Mouse (Mus musculus) ES-Bruce4 (cell line): Measurements from ENCODE around the gene Tshz3. TPM values are rescaled to one million over a fixed set of nuclear protein-coding genes. Genes with fewer than 3 reads are reported as not detected.

Experiments
- H3K27ac ChIP-seq: 2 replicates; pipeline ENCODE4 v1.5.1; 2012; ENCODE audit warnings: low read length, inconsistent platforms; ENCODE audit not compliant: insufficient read depth
- H3K27me3 ChIP-seq: 2 replicates; pipeline ENCODE4 v1.6.1; 2012; ENCODE audit warnings: mild to moderate bottlenecking, low read length, inconsistent platforms; ENCODE audit not compliant: control insufficient read depth, poor library complexity, insufficient read depth, severe bottlenecking
- H3K36me3 ChIP-seq: 2 replicates; pipeline ENCODE4 v1.6.1; 2012; ENCODE audit warnings: inconsistent platforms, mild to moderate bottlenecking, low read length, moderate library complexity; ENCODE audit not compliant: control insufficient read depth, poor library complexity, insufficient read depth, severe bottlenecking
- H3K4me1 ChIP-seq: one replicate; pipeline ENCODE4 v1.8.1; 2011; ENCODE audit warnings: low read length; ENCODE audit not compliant: control insufficient read depth, insufficient read depth
- H3K4me3 ChIP-seq: 2 replicates; pipeline ENCODE4 v1.5.1; 2011; ENCODE audit warnings: low read depth, mild to moderate bottlenecking, low read length
- H3K9ac ChIP-seq: 2 replicates; pipeline ENCODE4 v1.6.1; 2012; ENCODE audit warnings: low read depth, mild to moderate bottlenecking, inconsistent platforms; ENCODE audit not compliant: poor library complexity, severe bottlenecking
- H3K9me3 ChIP-seq: replicated peaks from 2 replicates; pipeline ENCODE4 v1.6.1; 2012; ENCODE audit warnings: mild to moderate bottlenecking, low read length, inconsistent platforms; ENCODE audit not compliant: control insufficient read depth, poor library complexity, insufficient read depth, severe bottlenecking
- CTCF ChIP-seq: IDR thresholded peaks from one replicate; pipeline ENCODE4 v1.8.1; 2011; ENCODE audit warnings: low read depth, low read length
- EP300 ChIP-seq: IDR thresholded peaks from 2 replicates; pipeline ENCODE4 v1.6.1; 2011; ENCODE audit warnings: low read depth, low read length; ENCODE audit not compliant: insufficient read depth
- POLR2A ChIP-seq: IDR thresholded peaks from one replicate; pipeline ENCODE4 v1.8.1; 2011; ENCODE audit warnings: low read length; ENCODE audit not compliant: insufficient read depth
- polyA plus RNA-seq: library from polyadenylated mRNA; stranded (reverse); fragments of >200 nt; gene quantifications from 2 replicates; pipeline ENCODE4 v1.2.4, GENCODE M21; 2011; ENCODE audit warnings: low read depth; ENCODE audit not compliant: missing spikeins, insufficient read depth, insufficient read length

The Tshz3 gene
- polyA plus RNA-seq, 1 experiment, result 1.3 TPM

DNA sequence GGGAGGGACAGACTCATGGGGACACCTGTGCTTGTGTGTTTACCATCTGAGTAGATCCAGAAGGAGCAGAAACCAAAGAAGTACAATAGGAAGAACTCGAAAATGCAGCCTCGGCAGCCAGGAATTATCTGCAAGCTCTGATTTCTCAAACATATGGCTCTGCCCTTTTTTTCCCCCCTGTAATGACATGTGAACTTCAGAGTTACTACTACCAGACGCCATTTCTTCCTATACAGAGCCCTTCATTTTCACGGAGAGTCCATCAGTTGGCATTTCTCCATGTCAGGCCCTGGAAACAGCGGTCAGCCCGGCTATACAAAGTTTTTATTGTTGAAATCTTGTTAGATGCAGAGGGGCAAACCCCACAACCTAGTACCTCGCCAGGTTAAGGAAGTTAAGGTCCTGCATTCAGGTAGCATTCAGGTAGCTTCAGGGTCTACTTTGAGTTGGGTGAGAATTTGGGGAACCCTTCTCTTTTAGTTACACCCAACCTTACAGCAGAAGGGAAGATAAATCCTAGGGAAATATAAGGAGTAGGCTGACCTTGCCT is 3.2 kb upstream of the Tshz3 start:
- TF ChIP-seq EP300, result no peak
- TF ChIP-seq POLR2A, result no peak
- no peak for TF ChIP-seq CTCF
- H3K27me3 ChIP-seq, result peaks cover 10% of the 10 kb centered on the region; the same call in 1 of the 2 replicates

DNA sequence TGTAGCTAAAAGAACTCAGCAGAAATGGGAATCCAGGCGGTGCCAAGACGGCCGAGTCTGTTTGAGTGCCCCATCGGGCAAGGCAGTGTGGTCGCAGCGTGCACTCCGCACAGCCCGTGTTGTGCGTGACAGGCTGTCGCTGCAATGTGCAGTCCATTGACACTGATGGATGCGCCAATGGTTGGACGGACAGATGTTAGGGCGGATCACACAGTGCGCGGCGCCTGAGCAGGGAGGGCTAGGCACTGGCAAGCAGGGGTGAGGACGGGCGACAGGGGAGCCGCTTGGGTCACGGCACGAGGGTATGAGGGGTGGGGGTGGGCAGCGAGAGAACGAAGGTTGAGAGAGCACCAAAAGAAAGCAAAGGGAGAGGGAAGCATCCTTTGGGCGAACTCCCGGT is 2.6 kb upstream of the Tshz3 start:
- H3K27ac ChIP-seq, result no peak overlapping the region
- TF ChIP-seq POLR2A (no peak), EP300 (no peak), CTCF (no peak)
- no peaks in the 10 kb centered on the region for H3K9me3 ChIP-seq
- H3K4me1 ChIP-seq, result peaks cover 3% of the 10 kb centered on the region
- no peak overlapping the region for H3K9ac ChIP-seq
- H3K36me3 ChIP-seq, result no peaks in the 10 kb centered on the region
- H3K27me3 ChIP-seq, result peaks cover 10% of the 10 kb centered on the region; the same call in 1 of the 2 replicates
- H3K4me3 ChIP-seq, result peak overlapping the region; percentile 46

More for the DNA sequence above, 3.2 kb upstream of the Tshz3 start:
- Histone ChIP-seq H3K36me3 (no peaks in the 10 kb centered on the region), H3K9ac (no peak overlapping the region), H3K9me3 (no peaks in the 10 kb centered on the region), H3K4me1 (peaks cover 3% of the 10 kb centered on the region), H3K27ac (no peak overlapping the region), H3K4me3 (no peak overlapping the region)

DNA sequence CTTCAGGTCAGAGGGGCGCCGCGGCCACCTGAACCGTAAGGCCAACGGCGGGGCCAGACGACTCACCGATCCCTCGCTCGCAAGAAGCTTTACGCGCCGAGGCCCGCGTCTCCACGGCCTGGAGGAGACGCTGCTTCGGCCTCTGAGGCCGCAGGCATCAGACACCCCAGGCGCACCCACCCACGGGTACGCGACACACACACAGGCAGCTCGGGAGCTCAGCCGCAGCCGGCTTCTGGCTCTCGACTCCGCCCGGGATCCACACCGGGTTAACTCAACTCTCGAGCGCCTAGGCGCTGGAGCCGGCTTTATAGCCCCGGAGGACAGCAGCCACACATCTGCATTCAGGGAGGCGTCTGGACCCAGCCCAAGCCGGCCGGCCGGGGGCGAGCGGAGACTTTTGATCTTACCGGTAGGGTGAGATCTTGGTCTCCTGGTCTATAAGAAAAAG is 2.1 kb upstream of the Tshz3 start:
- no peaks in the 10 kb centered on the region for H3K9me3 ChIP-seq
- H3K4me3 ChIP-seq, result peak overlapping the region; percentile 46
- no peak overlapping the region for H3K27ac ChIP-seq
- no peaks in the 10 kb centered on the region for H3K36me3 ChIP-seq
- peaks cover 10% of the 10 kb centered on the region; the same call in 1 of the 2 replicates for H3K27me3 ChIP-seq
- no peak for TF ChIP-seq CTCF
- TF ChIP-seq EP300, result no peak
- TF ChIP-seq POLR2A, result no peak
- peak overlapping the region; percentile 90 for H3K9ac ChIP-seq
- H3K4me1 ChIP-seq, result peaks cover 3% of the 10 kb centered on the region

DNA sequence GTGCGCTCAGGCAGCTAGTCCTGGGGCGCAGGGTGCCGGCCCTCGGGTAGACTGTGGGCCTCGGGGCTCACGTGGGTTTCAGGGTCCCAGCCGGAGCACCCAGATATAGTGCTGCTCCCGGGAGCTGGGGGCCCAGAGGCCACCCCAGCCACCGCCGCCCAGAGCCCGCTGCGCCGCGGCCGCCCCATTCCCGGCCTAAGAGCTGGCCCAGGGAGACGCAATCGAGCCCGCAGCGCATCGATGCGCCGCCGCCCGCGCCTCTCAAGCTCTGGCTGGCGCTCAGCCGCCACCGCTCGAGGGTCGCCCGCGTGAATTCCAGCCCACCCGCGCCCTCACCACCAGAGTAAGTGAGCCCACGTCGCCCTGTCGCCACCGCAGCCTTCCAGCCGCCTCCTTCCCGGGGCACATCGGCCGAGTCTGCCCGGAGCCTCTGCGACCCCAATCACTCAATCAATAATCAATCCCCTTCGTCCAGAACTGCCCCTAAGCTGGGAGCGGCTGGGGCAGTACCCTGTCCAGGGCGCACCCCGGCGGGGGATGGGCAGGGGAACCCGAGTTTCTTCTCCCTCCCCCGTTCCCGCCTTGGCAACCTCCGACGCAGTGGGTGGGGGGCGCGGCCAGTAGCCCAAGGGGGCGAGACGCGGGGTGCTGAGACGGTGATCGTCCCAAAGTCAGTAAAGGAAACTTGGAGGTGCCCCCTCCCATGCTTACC is 1.4 kb upstream of the Tshz3 start:
- 0 out of 2 replicates have a peak, but pooled peaks cover 10% of the 10 kb centered on the region for H3K27me3 ChIP-seq

DNA sequence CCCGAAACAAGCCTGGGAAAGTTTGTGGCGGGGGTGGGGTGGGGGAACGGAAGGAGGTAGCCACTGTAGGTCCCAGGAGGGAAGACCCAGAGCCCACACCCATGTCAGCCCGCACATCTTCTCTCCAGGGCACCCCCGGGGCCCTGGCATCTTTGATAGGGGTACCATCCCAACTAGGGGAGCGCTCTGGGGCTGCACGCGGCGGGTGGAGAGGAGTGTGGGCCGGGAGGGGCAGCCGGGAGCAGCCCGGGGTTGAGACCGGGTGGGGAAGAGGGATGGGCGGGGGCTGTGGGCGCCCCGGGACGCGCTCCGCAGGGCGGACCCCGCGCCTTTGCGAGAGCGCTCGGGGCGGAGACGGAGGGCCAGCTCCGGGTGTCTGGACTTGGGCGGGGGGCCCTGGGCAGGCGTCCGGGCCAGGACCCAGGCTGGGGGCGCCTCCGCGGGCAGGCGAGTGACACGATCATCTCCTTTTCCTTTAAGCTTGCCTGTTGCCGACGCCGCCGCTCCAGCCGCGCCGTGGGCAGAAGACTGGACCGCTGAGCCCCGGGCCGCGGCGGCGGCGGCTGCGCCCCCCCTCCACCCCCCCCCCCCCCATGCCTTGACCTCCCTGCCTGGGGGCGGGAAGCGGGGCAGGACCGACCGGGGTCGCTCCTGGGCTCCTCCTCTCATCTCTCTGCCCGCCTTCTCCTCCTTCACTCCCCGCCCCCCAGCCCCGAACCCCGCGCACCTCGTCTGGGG is 631 bp upstream of the Tshz3 start:
- H3K27me3 ChIP-seq, result 0 out of 2 replicates have a peak, but pooled peaks cover 10% of the 10 kb centered on the region
- peak overlapping the region; percentile 83 for H3K4me3 ChIP-seq
- no peaks in the 10 kb centered on the region for H3K36me3 ChIP-seq
- H3K4me1 ChIP-seq, result peaks cover 3% of the 10 kb centered on the region
- H3K9me3 ChIP-seq, result no peaks in the 10 kb centered on the region
- H3K9ac ChIP-seq, result peak overlapping the region; percentile 90
- H3K27ac ChIP-seq, result no peak overlapping the region
- TF ChIP-seq CTCF (no peak), EP300 (no peak), POLR2A (no peak)

More for the DNA sequence above, 1.4 kb upstream of the Tshz3 start:
- Histone ChIP-seq H3K9me3 (no peaks in the 10 kb centered on the region), H3K4me3 (peak overlapping the region; percentile 83), H3K9ac (peak overlapping the region; percentile 90), H3K4me1 (peaks cover 3% of the 10 kb centered on the region), H3K36me3 (no peaks in the 10 kb centered on the region), H3K27ac (no peak overlapping the region)
- TF ChIP-seq POLR2A (no peak), EP300 (no peak), CTCF (no peak)

DNA sequence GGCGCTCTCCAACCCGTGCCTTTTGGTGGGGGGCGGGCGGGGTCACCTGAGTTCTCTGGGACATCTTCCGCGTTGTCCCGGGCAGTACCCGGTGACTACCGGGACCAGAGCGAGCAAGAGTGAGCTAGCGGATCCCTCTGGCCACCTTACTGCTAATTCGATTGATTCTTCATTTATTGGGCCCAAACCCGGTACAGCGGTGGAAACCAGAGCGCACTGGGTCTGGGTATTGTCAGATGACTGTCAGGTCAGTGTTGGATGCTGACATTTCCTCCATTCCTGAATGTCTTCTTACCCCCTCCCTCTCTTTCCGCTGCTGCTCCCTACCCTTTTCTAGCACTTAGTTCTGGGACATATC is 650 bp downstream of the Tshz3 start:
- Histone ChIP-seq H3K27me3 (0 out of 2 replicates have a peak, but pooled peaks cover 10% of the 10 kb centered on the region), H3K36me3 (no peaks in the 10 kb centered on the region), H3K9ac (peak overlapping the region; percentile 90), H3K9me3 (no peaks in the 10 kb centered on the region), H3K4me1 (peaks cover 3% of the 10 kb centered on the region), H3K4me3 (peak overlapping the region; percentile 93), H3K27ac (no peak overlapping the region)
- TF ChIP-seq EP300, result no peak
- TF ChIP-seq CTCF, result no peak
- TF ChIP-seq POLR2A, result no peak
